Mouse (Mus musculus): ENCODE measurements around the gene Rhov.

- peak; percentile 72 for TF ChIP-seq CTCF (IDR thresholded peaks at IDR 0.05; ENCODE audit: low read depth)
- no peak for TF ChIP-seq EP300 (IDR thresholded peaks at IDR 0.05; ENCODE audit: low read depth)
Measured at GRCm38 (mm10) chr2:119298330-119298729, 27.3 kb upstream of the Rhov start.

Measured in heart, postnatal 0 days (tissue).